Mouse (Mus musculus): Measurements from ENCODE around the gene Foxn1. TPM values are rescaled to one million over a fixed set of nuclear protein-coding genes. Genes with fewer than 3 reads are reported as not detected.

Gene Foxn1
- total RNA-seq (2021) = not detected

GRCm38 (mm10) chr11:78386508-78387043, at the start of gene Foxn1:
Gene Foxn1 (minus strand): TSS chr11:78386558.
- intact Hi-C loops (cut with DNase I) = no loop called here
- no peak for DNase-seq

GRCm38 (mm10) chr11:78435776-78436349, 49.5 kb upstream of the Foxn1 start:
- peak in 1 of 2 experiments; percentile 27 for DNase-seq

GRCm38 (mm10) chr11:78434052-78434451, 47.7 kb upstream of the Foxn1 start:
- intact Hi-C loops (cut with DNase I) = no loop called here
- no peak for DNase-seq

More at GRCm38 (mm10) chr11:78435776-78436349, 49.5 kb upstream of the Foxn1 start:
- intact Hi-C loops (cut with DNase I) = no loop called here

GRCm38 (mm10) chr11:78431176-78431575, 44.8 kb upstream of the Foxn1 start:
- intact Hi-C loops (cut with DNase I) = no loop called here
- no peak for DNase-seq

- DNase-seq = no peak
- intact Hi-C loops (cut with DNase I) = no loop called here
Measured at GRCm38 (mm10) chr11:78430195-78430878, 44.0 kb upstream of the Foxn1 start.

GRCm38 (mm10) chr11:78428309-78428708, 42.0 kb upstream of the Foxn1 start:
- intact Hi-C loops (cut with DNase I) = no loop called here
- no peak for DNase-seq

- no peak for DNase-seq
- intact Hi-C loops (cut with DNase I) = no loop called here
Measured at GRCm38 (mm10) chr11:78427655-78428054, 41.3 kb upstream of the Foxn1 start.

- intact Hi-C loops (cut with DNase I) = no loop called here
- no peak for DNase-seq
Measured at GRCm38 (mm10) chr11:78425572-78425971, 39.2 kb upstream of the Foxn1 start.

- intact Hi-C loops (cut with DNase I) = no loop called here
- DNase-seq = peak; percentile 21 to 22
Measured at GRCm38 (mm10) chr11:78424352-78424751, 38.0 kb upstream of the Foxn1 start.

GRCm38 (mm10) chr11:78422055-78422819, 35.9 kb upstream of the Foxn1 start, which contains the start of gene Slc13a2:
Gene Slc13a2 (minus strand): TSS chr11:78422217.
- DNase-seq = no peak
- intact Hi-C loops (cut with DNase I) = no loop called here

- intact Hi-C loops (cut with DNase I) = no loop called here
- DNase-seq = no peak
Measured at GRCm38 (mm10) chr11:78421201-78422009, 35.0 kb upstream of the Foxn1 start.

GRCm38 (mm10) chr11:78420263-78420889, 34.0 kb upstream of the Foxn1 start:
- DNase-seq = no peak
- intact Hi-C loops (cut with DNase I) = no loop called here

GRCm38 (mm10) chr11:78416854-78417253, 30.5 kb upstream of the Foxn1 start:
- intact Hi-C loops (cut with DNase I) = no loop called here
- DNase-seq = no peak

- DNase-seq = no peak
- intact Hi-C loops (cut with DNase I) = no loop called here
Measured at GRCm38 (mm10) chr11:78412861-78413260, 26.5 kb upstream of the Foxn1 start.

- DNase-seq = no peak
- intact Hi-C loops (cut with DNase I) = no loop called here
Measured at GRCm38 (mm10) chr11:78412324-78412850, 26.0 kb upstream of the Foxn1 start.

GRCm38 (mm10) chr11:78411606-78412323, 25.4 kb upstream of the Foxn1 start:
- intact Hi-C loops (cut with DNase I) = no loop called here
- peak; percentile 17 to 18 for DNase-seq

- intact Hi-C loops (cut with DNase I) = no loop called here
- no peak for DNase-seq
Measured at GRCm38 (mm10) chr11:78408256-78409240, 22.2 kb upstream of the Foxn1 start.

- DNase-seq = no peak
- intact Hi-C loops (cut with DNase I) = no loop called here
Measured at GRCm38 (mm10) chr11:78402062-78402461, 15.7 kb upstream of the Foxn1 start.
